Mouse (Mus musculus) liver (tissue): ENCODE data around the gene Rinl.

ENCODE experiments used
- DNase-seq: peaks from one replicate; pipeline ENCODE4 v3.0.0-alpha.2; 2020; ENCODE audit warnings: mixed read lengths

Rinl gene

GRCm38 (mm10) chr7:28781261-28781663 lies 7.5 kb upstream of the Rinl start:
- DNase-seq = no peak

GRCm38 (mm10) chr7:28785161-28785560 lies 3.6 kb upstream of the Rinl start:
- DNase-seq = no peak

- no peak for DNase-seq
These were observed 885 bp upstream of the Rinl start for GRCm38 (mm10) chr7:28787884-28788283.

- no peak for DNase-seq
These were observed 466 bp downstream of the Rinl start for GRCm38 (mm10) chr7:28789235-28789634.

- DNase-seq = peak; percentile 34
These were observed 1.5 kb downstream of the Rinl start for GRCm38 (mm10) chr7:28790066-28790806.

- DNase-seq = no peak
These were observed 2.9 kb downstream of the Rinl start for GRCm38 (mm10) chr7:28791706-28792105.

- no peak for DNase-seq
These were observed 3.8 kb downstream of the Rinl start for GRCm38 (mm10) chr7:28792391-28793185.

- peak; percentile 49 for DNase-seq
These were observed 5.1 kb downstream of the Rinl start for GRCm38 (mm10) chr7:28793834-28794233.

- DNase-seq = no peak
These were observed 5.7 kb downstream of the Rinl start for GRCm38 (mm10) chr7:28794496-28794895.

- no peak for DNase-seq
These were observed 7.1 kb downstream of the Rinl start for GRCm38 (mm10) chr7:28795832-28796231.

- peak; percentile 86 for DNase-seq
These were observed 7.8 kb downstream of the Rinl start for GRCm38 (mm10) chr7:28796562-28796975.

GRCm38 (mm10) chr7:28799994-28800393 lies 11.2 kb downstream of the Rinl start:
- DNase-seq = no peak

GRCm38 (mm10) chr7:28801451-28801850 lies 12.7 kb downstream of the Rinl start:
- no peak for DNase-seq

- no peak for DNase-seq
These were observed 13.3 kb downstream of the Rinl start for GRCm38 (mm10) chr7:28801901-28802670.

GRCm38 (mm10) chr7:28802846-28803588 lies 14.2 kb downstream of the Rinl start:
- peak; percentile 61 for DNase-seq

- DNase-seq = no peak
These were observed 15.0 kb downstream of the Rinl start for GRCm38 (mm10) chr7:28803756-28804155.

GRCm38 (mm10) chr7:28806869-28807268 lies 18.1 kb downstream of the Rinl start:
- no peak for DNase-seq

- DNase-seq = no peak
These were observed 19.0 kb downstream of the Rinl start for GRCm38 (mm10) chr7:28807641-28808220.

GRCm38 (mm10) chr7:28808221-28808941 lies 19.6 kb downstream of the Rinl start, which contains the start of gene Hnrnpl:
Gene Hnrnpl (plus strand): TSS chr7:28808541.
- peak; percentile 40 for DNase-seq

GRCm38 (mm10) chr7:28808957-28809393 lies 20.2 kb downstream of the Rinl start:
- DNase-seq = peak; percentile 96

GRCm38 (mm10) chr7:28809401-28810089 lies 20.8 kb downstream of the Rinl start:
- DNase-seq = peak; percentile 85
